Mouse (Mus musculus) left cerebral cortex, postnatal 36 days (tissue): Measurements from ENCODE around the gene Gipc2. TPM values are rescaled to one million over a fixed set of nuclear protein-coding genes. Genes with fewer than 3 reads are reported as not detected.

ENCODE experiments used
- DNase-seq, 2 experiments: peaks; one replicate each; pipeline ENCODE4 v3.0.0; 2021 to 2022; ENCODE audit warnings: low spot score in 2 of 2, mixed read lengths in 1 of 2
- intact Hi-C: fragments of 180-260 bp; cut with DNase I; formaldehyde crosslinking; loops from one replicate; pipeline ENCODE4 v1.15.1; 2025
- total RNA-seq, 2 experiments: library from RNA; stranded (reverse); gene quantifications; 2 replicates each; pipeline ENCODE4 v1.2.3; 2021

Gene Gipc2
- total RNA-seq, 2 experiments from 2014 or later: 3.8 to 7.9 TPM

DNA sequence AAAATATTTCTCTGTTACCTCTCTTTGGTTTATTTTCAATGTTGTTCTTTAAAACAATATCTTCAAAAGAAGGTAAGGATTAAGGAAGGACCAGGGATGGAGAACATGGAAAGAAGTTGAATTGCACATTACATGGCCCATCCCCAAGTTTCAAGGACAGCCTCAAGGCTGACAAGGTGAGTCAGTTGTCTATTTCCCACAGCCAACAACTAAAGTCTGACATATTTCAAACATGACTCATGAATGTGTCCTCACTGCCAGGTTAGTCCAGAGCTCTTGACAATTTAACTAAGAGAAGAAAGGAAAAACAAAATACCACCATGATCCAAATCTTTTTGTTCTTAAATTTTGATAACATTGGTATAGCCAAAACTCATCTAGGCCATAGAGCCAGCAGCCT, 118.1 kb downstream of the Gipc2 start:
- DNase-seq: no peak

GRCm38 (mm10) chr3:152046895-152047294, 119.1 kb downstream of the Gipc2 start:
- intact Hi-C loops: no loop called here
- no peak for DNase-seq

More for the DNA sequence above, 118.1 kb downstream of the Gipc2 start:
- intact Hi-C loops: no loop called here

Other genes starting within 250 kb of the Gipc2 start
- 10 to 100 TPM; 62.8 to 72.6 TPM for gene Dnajb4, start 44.1 kb upstream of the Gipc2 start, total RNA-seq
- 100 to 1,000 TPM in 1 of 2 experiments, 10 to 100 TPM in 1; 88.4 to 149 TPM for gene Fubp1, start 44.2 kb upstream of the Gipc2 start, total RNA-seq
- 1 to 10 TPM; 3.0 to 4.0 TPM for gene Nexn, start 100.1 kb upstream of the Gipc2 start, total RNA-seq
- gene Miga1, start 174.2 kb upstream of the Gipc2 start, total RNA-seq: 10 to 100 TPM; 74.2 to 79.3 TPM
- gene Usp33, start 180.2 kb upstream of the Gipc2 start, total RNA-seq: 100 to 1,000 TPM; 126 to 148 TPM
- gene Zzz3, start 229.2 kb upstream of the Gipc2 start, total RNA-seq: 10 to 100 TPM; 40.9 to 41.6 TPM